Mouse (Mus musculus): Measurements from ENCODE around the gene Ccsap. TPM values are rescaled to one million over a fixed set of nuclear protein-coding genes. Genes with fewer than 3 reads are reported as not detected.
A peak's percentile ranks its signal among the peaks of the same experiment; 100 is the strongest.

The Ccsap gene
- polyA plus RNA-seq, 1 experiment: 3.3 TPM

- no peaks in the 10 kb centered on the region for H3K36me3 ChIP-seq (ENCODE audit: control insufficient read depth, insufficient read depth)
- no peaks in the 10 kb centered on the region for H3K79me3 ChIP-seq (ENCODE audit: low read depth)
- no peak overlapping the region for H3ac ChIP-seq (ENCODE audit: control insufficient read depth, insufficient read length, low read depth)
- H3K4me3 ChIP-seq (ENCODE audit: insufficient read depth, poor library complexity, severe bottlenecking): no peak overlapping the region
- TF ChIP-seq MAX (IDR thresholded peaks at IDR 0.05) (no peak), FOSL1 (IDR thresholded peaks at IDR 0.05; ENCODE audit: insufficient read depth, low read length, poor library complexity, severe bottlenecking) (no peak), MYOD1 (IDR thresholded peaks at IDR 0.05; ENCODE audit: control insufficient read depth, insufficient read length, low read depth) (no peak), MYOG (IDR thresholded peaks at IDR 0.05; ENCODE audit: control insufficient read depth, extremely low read depth, insufficient read length) (no peak), USF1 (IDR thresholded peaks at IDR 0.05; ENCODE audit: low read depth) (no peak), CEBPB (IDR thresholded peaks at IDR 0.05; ENCODE audit: low read depth) (no peak), CTCF (IDR thresholded peaks at IDR 0.05; ENCODE audit: control insufficient read depth, insufficient read depth, insufficient read length) (no peak)
- no peaks in the 10 kb centered on the region for H3K79me2 ChIP-seq (ENCODE audit: control insufficient read depth, insufficient read depth)
- H3K27me3 ChIP-seq (ENCODE audit: control insufficient read depth, insufficient read depth, insufficient read length): no peaks in the 10 kb centered on the region
Observed at GRCm38 (mm10) chr8:123877865-123878264, 17.9 kb upstream of the Ccsap start.

GRCm38 (mm10) chr8:123874324-123874723, 14.3 kb upstream of the Ccsap start:
- no peaks in the 10 kb centered on the region for H3K79me2 ChIP-seq (ENCODE audit: control insufficient read depth, insufficient read depth)
- H3K4me3 ChIP-seq (ENCODE audit: insufficient read depth, poor library complexity, severe bottlenecking): no peak overlapping the region
- no peaks in the 10 kb centered on the region for H3K79me3 ChIP-seq (ENCODE audit: low read depth)
- no peaks in the 10 kb centered on the region for H3K27me3 ChIP-seq (ENCODE audit: control insufficient read depth, insufficient read depth, insufficient read length)
- no peak overlapping the region for H3ac ChIP-seq (ENCODE audit: control insufficient read depth, insufficient read length, low read depth)
- no peaks in the 10 kb centered on the region for H3K36me3 ChIP-seq (ENCODE audit: control insufficient read depth, insufficient read depth)
- TF ChIP-seq CEBPB (IDR thresholded peaks at IDR 0.05; ENCODE audit: low read depth): no peak
- TF ChIP-seq MYOG (IDR thresholded peaks at IDR 0.05; ENCODE audit: control insufficient read depth, extremely low read depth, insufficient read length): no peak
- TF ChIP-seq FOSL1 (IDR thresholded peaks at IDR 0.05; ENCODE audit: insufficient read depth, low read length, poor library complexity, severe bottlenecking): no peak
- TF ChIP-seq MYOD1 (IDR thresholded peaks at IDR 0.05; ENCODE audit: control insufficient read depth, insufficient read length, low read depth): no peak
- TF ChIP-seq MAX (IDR thresholded peaks at IDR 0.05): no peak
- no peak for TF ChIP-seq CTCF (IDR thresholded peaks at IDR 0.05; ENCODE audit: control insufficient read depth, insufficient read depth, insufficient read length)
- TF ChIP-seq USF1 (IDR thresholded peaks at IDR 0.05; ENCODE audit: low read depth): no peak

GRCm38 (mm10) chr8:123873364-123873763, 13.4 kb upstream of the Ccsap start:
- H3ac ChIP-seq (ENCODE audit: control insufficient read depth, insufficient read length, low read depth): no peak overlapping the region
- TF ChIP-seq MAX (IDR thresholded peaks at IDR 0.05): no peak
- TF ChIP-seq USF1 (IDR thresholded peaks at IDR 0.05; ENCODE audit: low read depth): no peak
- TF ChIP-seq MYOD1 (IDR thresholded peaks at IDR 0.05; ENCODE audit: control insufficient read depth, insufficient read length, low read depth): no peak
- no peak for TF ChIP-seq CTCF (IDR thresholded peaks at IDR 0.05; ENCODE audit: control insufficient read depth, insufficient read depth, insufficient read length)
- TF ChIP-seq CEBPB (IDR thresholded peaks at IDR 0.05; ENCODE audit: low read depth): no peak
- TF ChIP-seq FOSL1 (IDR thresholded peaks at IDR 0.05; ENCODE audit: insufficient read depth, low read length, poor library complexity, severe bottlenecking): no peak
- no peak for TF ChIP-seq MYOG (IDR thresholded peaks at IDR 0.05; ENCODE audit: control insufficient read depth, extremely low read depth, insufficient read length)
- no peaks in the 10 kb centered on the region for H3K79me2 ChIP-seq (ENCODE audit: control insufficient read depth, insufficient read depth)
- H3K27me3 ChIP-seq (ENCODE audit: control insufficient read depth, insufficient read depth, insufficient read length): no peaks in the 10 kb centered on the region
- H3K79me3 ChIP-seq (ENCODE audit: low read depth): no peaks in the 10 kb centered on the region
- no peaks in the 10 kb centered on the region for H3K36me3 ChIP-seq (ENCODE audit: control insufficient read depth, insufficient read depth)
- no peak overlapping the region for H3K4me3 ChIP-seq (ENCODE audit: insufficient read depth, poor library complexity, severe bottlenecking)

- H3ac ChIP-seq (ENCODE audit: control insufficient read depth, insufficient read length, low read depth): no peak overlapping the region
- no peaks in the 10 kb centered on the region for H3K36me3 ChIP-seq (ENCODE audit: control insufficient read depth, insufficient read depth)
- TF ChIP-seq MAX (IDR thresholded peaks at IDR 0.05) (no peak), USF1 (IDR thresholded peaks at IDR 0.05; ENCODE audit: low read depth) (no peak), FOSL1 (IDR thresholded peaks at IDR 0.05; ENCODE audit: insufficient read depth, low read length, poor library complexity, severe bottlenecking) (no peak), CEBPB (IDR thresholded peaks at IDR 0.05; ENCODE audit: low read depth) (no peak), MYOD1 (IDR thresholded peaks at IDR 0.05; ENCODE audit: control insufficient read depth, insufficient read length, low read depth) (no peak), MYOG (IDR thresholded peaks at IDR 0.05; ENCODE audit: control insufficient read depth, extremely low read depth, insufficient read length) (no peak), CTCF (IDR thresholded peaks at IDR 0.05; ENCODE audit: control insufficient read depth, insufficient read depth, insufficient read length) (no peak)
- no peak overlapping the region for H3K4me3 ChIP-seq (ENCODE audit: insufficient read depth, poor library complexity, severe bottlenecking)
- H3K27me3 ChIP-seq (ENCODE audit: control insufficient read depth, insufficient read depth, insufficient read length): no peaks in the 10 kb centered on the region
- H3K79me2 ChIP-seq (ENCODE audit: control insufficient read depth, insufficient read depth): no peaks in the 10 kb centered on the region
- H3K79me3 ChIP-seq (ENCODE audit: low read depth): no peaks in the 10 kb centered on the region
Observed at GRCm38 (mm10) chr8:123872048-123872447, 12.0 kb upstream of the Ccsap start.

GRCm38 (mm10) chr8:123866971-123867370, 7.0 kb upstream of the Ccsap start:
- peaks cover 5% of the 10 kb centered on the region for H3K27me3 ChIP-seq (ENCODE audit: control insufficient read depth, insufficient read depth, insufficient read length)
- H3ac ChIP-seq (ENCODE audit: control insufficient read depth, insufficient read length, low read depth): no peak overlapping the region
- H3K36me3 ChIP-seq (ENCODE audit: control insufficient read depth, insufficient read depth): no peaks in the 10 kb centered on the region
- H3K4me3 ChIP-seq (ENCODE audit: insufficient read depth, poor library complexity, severe bottlenecking): no peak overlapping the region
- no peaks in the 10 kb centered on the region for H3K79me2 ChIP-seq (ENCODE audit: control insufficient read depth, insufficient read depth)
- peak; percentile 17 for TF ChIP-seq MYOD1 (IDR thresholded peaks at IDR 0.05; ENCODE audit: control insufficient read depth, insufficient read length, low read depth)
- peak; percentile 9 for TF ChIP-seq CEBPB (IDR thresholded peaks at IDR 0.05; ENCODE audit: low read depth)
- TF ChIP-seq MYOG (IDR thresholded peaks at IDR 0.05; ENCODE audit: control insufficient read depth, extremely low read depth, insufficient read length): no peak
- H3K79me3 ChIP-seq (ENCODE audit: low read depth): no peaks in the 10 kb centered on the region

GRCm38 (mm10) chr8:123865786-123866185, 5.8 kb upstream of the Ccsap start:
- Histone ChIP-seq H3K36me3 (ENCODE audit: control insufficient read depth, insufficient read depth) (no peaks in the 10 kb centered on the region), H3K27me3 (ENCODE audit: control insufficient read depth, insufficient read depth, insufficient read length) (peaks cover 5% of the 10 kb centered on the region), H3ac (ENCODE audit: control insufficient read depth, insufficient read length, low read depth) (no peak overlapping the region), H3K79me3 (ENCODE audit: low read depth) (no peaks in the 10 kb centered on the region), H3K4me3 (ENCODE audit: insufficient read depth, poor library complexity, severe bottlenecking) (no peak overlapping the region), H3K79me2 (ENCODE audit: control insufficient read depth, insufficient read depth) (no peaks in the 10 kb centered on the region)
- TF ChIP-seq MYOD1 (IDR thresholded peaks at IDR 0.05; ENCODE audit: control insufficient read depth, insufficient read length, low read depth): no peak
- TF ChIP-seq CEBPB (IDR thresholded peaks at IDR 0.05; ENCODE audit: low read depth): no peak
- TF ChIP-seq MYOG (IDR thresholded peaks at IDR 0.05; ENCODE audit: control insufficient read depth, extremely low read depth, insufficient read length): no peak
- no peak for TF ChIP-seq MAX (IDR thresholded peaks at IDR 0.05)
- no peak for TF ChIP-seq CTCF (IDR thresholded peaks at IDR 0.05; ENCODE audit: control insufficient read depth, insufficient read depth, insufficient read length)
- TF ChIP-seq USF1 (IDR thresholded peaks at IDR 0.05; ENCODE audit: low read depth): no peak
- TF ChIP-seq FOSL1 (IDR thresholded peaks at IDR 0.05; ENCODE audit: insufficient read depth, low read length, poor library complexity, severe bottlenecking): no peak
